Mouse (Mus musculus): ENCODE results near the gene Tnfrsf14.

Tnfrsf14 gene

DNA sequence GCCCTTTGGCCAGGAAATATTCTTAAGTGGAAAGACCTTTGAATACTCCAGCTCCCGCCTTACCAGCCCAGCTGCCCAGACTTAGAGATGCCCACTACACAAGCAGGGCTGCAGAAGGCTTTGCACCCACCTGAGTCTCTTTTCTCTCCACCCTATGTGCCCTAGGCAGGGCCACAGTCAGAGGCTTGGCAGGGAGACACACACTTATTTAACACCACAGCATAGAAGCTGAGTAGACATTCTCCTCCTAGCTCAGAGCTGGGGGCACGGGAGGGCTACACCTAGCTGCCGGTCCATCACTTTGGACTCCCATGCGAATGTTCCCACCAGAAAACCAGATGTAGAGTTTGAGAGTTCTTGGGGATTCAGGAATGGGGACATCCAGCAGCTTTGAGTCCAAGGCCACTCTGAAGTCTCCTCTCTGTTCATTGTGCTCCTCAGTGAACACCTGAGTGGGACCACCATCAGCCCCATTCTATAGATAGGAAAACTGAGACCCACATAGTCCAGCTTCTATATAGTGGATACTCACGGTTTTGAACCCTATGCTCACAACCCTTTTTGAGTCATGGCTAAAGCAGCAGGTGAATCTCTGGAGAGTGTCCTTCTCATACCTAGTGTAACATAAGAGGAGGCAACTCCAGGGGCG lies 20.7 kb upstream of the Tnfrsf14 start:
- no peak for DNase-seq (ENCODE audit: low spot score in 2 of 2)

GRCm38 (mm10) chr4:154948066-154948939 lies 19.9 kb upstream of the Tnfrsf14 start:
- DNase-seq (ENCODE audit: low spot score in 2 of 2) = no peak

DNA sequence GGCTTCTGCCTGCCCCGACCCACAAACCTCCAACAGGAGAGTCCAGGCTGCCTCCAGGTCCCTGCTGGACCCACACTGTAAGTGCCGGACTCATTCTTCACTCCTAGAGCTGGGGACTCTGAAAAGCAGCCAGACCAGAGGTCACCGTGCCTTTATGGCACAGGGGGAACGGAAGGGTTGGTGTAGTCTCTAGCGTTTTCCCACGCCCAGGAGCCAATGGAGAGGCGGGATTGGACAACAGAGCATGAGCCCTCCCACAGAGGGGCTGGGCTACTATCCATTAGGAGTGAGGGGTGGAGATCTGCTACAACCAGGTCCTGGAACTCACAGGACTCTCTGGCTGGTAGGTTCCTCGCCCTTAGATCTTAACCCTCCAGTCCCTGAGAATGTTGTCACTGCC lies 18.0 kb upstream of the Tnfrsf14 start:
- peak; percentile 65 to 66 for DNase-seq (ENCODE audit: low spot score in 2 of 2)

DNA sequence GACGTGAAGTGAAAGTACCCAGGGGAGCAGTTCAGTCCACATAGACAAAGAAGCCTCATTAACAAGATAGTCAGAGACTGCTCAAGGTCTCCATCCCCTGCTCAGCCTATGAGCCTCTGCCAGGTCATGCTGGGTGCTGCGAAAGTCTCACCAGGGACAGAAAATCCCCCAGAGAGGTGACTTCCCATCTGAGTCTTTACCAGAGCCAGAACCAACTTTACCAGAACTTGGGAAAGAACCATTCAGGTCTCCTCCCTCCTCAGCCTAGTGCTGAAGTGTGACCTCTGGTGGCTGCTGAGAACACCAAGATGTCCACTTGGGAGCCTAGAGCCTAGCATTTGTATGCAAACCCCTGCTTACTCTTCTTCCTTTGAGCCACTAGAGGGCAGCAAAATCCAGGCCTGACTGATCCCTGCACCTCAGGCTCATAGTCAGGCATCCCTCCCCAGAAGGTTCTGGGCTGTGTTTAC lies 15.8 kb upstream of the Tnfrsf14 start:
- DNase-seq (ENCODE audit: low spot score in 2 of 2) = peak; percentile 83 to 84

GRCm38 (mm10) chr4:154943323-154944039 lies 15.1 kb upstream of the Tnfrsf14 start:
- no peak for DNase-seq (ENCODE audit: low spot score in 2 of 2)

- no peak for DNase-seq (ENCODE audit: low spot score in 2 of 2)
Observed at GRCm38 (mm10) chr4:154942632-154943322, 14.4 kb upstream of the Tnfrsf14 start.

DNA sequence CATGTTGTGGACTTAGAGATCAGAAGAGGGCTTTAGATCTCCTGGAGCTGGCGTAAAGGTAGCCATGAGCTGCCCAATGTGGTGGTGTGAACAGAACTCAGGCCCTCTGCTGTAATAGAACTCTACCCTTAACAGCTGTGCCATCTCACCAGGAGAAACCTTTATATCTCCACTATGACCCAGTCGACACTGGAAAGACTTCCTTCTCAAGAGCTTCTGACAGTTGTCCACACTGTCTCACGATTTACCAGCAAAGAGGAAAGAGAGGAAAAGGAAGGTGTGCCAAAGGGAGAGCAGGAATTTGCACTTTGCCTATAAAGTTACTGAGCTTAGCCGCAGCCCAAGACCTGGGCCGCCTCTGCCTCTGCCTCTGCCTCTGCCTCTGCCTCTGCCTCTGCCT lies 13.5 kb upstream of the Tnfrsf14 start:
- DNase-seq (ENCODE audit: low spot score in 2 of 2) = no peak

DNA sequence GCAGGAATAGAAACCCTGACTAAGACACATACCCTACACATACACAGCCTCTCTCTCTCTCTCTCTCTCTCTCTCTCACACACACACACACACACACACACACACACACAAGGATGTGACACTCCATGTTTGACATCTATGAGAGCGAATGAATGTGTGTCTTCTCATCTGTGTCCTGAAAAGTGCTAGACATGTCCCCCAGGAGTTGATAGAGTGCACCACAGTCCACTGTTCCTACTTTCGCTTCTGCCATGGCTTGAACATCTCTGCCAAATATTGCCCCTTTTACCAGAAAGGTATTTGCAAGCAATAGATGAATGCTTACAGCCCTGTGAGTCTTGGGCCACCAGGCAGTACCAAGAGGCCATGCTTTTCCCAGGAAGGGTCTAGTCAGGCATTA lies 11.8 kb upstream of the Tnfrsf14 start:
- no peak for DNase-seq (ENCODE audit: low spot score in 2 of 2)

DNA sequence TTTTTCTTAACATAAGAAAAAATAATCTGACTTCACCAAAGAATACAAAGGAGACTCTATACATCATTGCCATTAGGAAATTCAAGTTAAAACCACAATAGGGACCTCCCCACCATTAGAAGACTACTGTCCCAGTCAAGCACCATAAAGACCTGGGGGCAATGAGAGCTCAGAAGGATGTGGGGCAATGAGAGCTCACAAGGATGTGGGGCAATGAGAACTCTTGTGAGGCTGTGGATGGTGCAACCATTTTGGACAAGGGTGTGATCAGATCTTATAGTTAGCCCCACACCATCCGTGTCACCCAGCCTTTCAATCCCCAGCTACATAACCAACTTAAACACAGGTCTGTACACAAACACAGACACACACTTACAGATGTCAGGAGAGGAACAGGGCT lies 9.4 kb upstream of the Tnfrsf14 start:
- DNase-seq (ENCODE audit: low spot score in 2 of 2) = no peak

DNA sequence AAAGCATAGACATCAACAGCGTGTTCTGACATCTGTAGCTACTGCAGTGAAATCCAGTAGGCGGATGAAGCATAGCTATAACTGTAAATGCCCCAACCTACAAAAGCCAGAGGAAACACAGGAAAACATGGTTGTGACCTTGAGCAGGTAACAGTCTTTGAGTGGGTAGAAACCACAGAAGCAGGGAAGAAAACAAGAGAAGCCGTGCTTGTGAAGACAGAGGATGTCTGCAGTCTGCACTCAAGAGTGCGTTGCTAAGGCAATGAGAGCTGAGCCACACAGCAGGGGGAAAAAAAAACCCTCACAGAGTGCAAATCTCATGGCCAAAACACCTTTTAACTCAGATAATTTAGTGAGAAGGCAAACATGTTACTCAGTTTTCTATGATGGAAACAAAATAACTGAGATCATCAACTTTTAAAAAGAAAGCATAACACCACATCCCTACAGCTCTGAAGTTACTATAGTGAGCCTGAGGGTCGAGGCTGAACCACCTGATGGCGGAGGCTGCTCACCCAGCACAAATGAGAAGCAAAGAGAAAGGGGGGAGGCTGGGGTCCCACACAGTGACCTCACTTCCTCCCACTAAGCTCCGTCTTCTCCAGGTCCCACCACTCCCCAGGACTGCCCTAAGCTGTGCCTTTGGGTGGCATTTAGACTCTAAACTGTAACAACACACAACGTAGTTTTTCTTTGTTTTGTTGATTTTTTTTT lies 8.3 kb upstream of the Tnfrsf14 start:
- DNase-seq (ENCODE audit: low spot score in 2 of 2) = no peak

DNA sequence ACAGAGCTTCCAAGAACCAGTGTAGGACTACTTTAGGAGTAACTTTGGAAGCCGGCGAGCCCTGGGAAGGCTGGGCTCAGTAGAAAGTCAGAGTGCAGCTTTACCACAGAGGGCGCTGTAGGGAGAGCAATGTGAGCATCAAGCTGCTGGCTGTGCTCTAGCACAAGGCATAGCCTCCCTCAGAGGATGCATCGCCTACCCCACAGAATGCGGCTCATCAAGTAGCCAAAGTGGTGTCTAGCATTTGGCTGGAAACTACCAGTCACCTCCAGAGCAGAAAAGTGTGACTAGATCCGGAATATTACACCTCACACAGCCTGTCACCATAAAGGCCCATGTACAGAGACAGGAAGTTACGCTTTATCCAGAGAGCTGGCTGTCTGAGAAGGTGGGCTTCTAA lies 7.4 kb upstream of the Tnfrsf14 start:
- no peak for DNase-seq (ENCODE audit: low spot score in 2 of 2)

DNA sequence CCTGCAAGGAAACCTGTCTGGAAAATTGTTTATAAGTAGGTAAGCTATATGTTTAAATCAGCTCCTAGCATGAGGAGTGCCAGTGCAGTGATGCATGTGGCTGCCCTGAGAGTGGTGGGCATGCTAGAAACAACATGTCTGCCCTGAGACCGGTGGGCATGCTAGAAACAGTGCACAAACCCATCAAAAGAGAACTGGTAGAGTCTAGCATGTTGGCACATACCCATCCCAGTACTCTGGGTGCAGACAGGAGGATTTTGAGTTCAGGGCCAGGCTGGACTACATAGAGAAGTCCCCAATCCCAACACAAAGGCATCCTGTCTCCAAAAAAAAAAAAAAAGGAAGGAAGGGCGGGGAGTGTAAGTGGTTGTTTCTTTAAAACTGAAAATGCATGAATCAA lies 6.4 kb upstream of the Tnfrsf14 start:
- DNase-seq (ENCODE audit: low spot score in 2 of 2) = no peak

DNA sequence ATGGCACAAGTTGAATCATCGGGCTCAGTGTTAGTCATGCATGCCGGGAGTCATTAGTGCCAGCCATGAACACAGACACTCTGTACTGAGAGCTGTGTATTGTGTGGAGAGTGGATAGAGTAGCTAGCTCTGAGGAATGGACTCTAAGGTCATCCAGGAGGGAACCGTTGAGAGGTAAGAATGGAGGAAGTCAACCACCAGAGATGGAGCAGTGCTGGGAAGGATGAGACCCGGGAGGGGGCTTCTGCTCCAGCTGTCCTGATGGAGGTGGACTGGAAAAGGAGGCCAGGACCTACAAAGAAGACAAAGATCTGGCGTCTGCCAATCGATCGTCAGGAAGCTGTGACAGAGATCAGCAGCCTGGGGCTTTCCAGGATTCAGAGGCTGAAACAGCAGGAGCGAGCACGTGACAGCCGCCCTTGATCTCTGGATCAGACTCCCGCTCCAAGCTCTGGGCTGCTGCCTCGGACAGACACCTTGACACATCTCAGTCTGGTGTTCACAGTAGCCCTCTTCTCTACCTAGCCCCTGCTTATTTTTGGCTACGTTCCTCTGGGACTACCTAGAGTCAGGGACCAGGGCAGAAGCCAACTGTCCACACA lies 5.0 kb upstream of the Tnfrsf14 start:
- DNase-seq (ENCODE audit: low spot score in 2 of 2) = no peak

- peak; percentile 43 to 56 for DNase-seq (ENCODE audit: low spot score in 2 of 2)
Observed at GRCm38 (mm10) chr4:154929088-154929660, 811 bp upstream of the Tnfrsf14 start.

DNA sequence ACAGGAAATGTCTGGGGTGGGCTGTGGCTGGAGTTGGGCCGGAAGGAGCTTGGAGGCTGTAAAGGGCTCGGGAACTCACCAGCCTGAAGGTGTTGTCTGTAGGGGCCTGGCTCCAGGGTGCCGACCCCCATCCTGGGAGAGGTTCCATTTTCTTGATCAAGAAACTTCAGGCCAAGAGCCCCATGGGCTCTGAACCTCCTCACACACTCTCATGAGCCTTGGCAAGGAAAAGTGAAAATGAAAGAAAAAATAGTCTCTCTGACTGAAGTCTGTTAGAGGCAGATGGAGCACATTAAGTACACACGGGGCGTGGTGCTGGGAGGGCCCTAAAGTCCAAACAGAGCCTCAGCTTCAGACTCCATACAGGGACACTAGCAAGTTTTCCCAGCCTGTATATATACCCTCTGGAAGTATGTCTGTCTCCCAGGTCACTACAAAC lies 445 bp downstream of the Tnfrsf14 start:
- DNase-seq (ENCODE audit: low spot score in 2 of 2) = peak; percentile 72 to 77

DNA sequence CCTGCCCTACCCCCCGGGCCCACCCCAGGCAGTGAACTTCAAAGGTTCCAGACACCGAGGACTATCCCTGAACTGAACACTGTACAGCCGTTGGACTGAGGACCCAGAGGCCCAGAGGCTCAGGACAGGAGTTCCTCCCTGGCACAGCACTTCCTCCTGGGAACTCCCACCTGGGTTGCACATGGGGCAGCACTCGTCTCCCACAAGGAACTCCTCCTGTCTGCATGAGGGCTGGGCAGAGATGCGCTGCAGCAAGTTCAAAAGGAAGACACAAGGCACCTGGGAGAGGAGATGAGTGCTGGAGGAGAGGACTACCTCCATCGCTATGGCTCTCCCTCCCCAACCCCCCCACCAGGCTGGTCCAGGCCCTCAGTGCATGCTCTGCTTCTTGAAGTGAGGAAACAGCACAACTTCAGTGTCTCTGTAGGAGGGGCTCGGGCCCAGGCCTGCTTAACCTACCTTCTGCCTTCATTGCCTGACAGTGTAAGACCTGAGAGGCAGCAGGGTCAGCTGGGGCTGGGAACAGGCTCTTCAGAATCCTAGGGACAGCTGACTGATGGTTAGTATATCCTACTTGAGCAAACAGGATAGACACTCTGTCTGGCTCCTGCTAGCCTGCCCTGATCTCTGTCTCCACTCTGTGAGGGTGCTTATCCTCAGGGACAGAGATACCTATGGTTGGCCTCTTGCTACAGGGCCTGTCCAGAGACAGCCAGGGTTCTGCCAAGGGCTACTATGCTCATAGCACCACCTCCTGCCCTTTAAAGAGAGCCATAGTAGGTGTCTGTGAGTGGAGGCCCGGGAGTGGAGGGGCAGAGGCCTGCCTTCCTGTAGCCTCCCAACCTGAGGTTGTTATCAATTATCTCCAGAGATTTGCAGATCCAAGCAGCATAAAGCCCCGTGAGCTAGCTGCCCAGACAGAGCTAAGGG lies 1.1 kb downstream of the Tnfrsf14 start:
- DNase-seq (ENCODE audit: low spot score in 2 of 2) = no peak

DNA sequence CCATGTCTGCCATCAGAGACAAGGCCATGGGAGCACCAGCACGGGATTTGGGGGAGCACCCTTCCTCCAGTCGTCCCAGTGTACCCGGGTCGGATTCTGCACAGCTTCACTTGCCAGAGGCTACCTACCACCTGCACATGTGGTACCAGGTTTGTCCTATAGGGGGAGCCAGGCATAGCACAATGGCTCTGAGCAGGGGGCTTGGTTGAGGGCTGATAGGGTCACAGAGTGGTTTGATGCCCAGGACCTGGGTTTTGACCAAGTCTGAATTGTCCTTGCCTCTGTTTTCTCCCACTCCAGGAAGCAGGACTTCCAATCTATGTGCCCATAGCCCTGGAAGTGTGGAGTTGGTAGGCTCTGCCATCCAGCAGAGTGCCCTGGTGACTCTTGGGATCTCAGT lies 3.0 kb downstream of the Tnfrsf14 start:
- DNase-seq (ENCODE audit: low spot score in 2 of 2) = no peak

GRCm38 (mm10) chr4:154922931-154923330 lies 5.4 kb downstream of the Tnfrsf14 start:
- DNase-seq (ENCODE audit: low spot score in 2 of 2) = no peak

DNA sequence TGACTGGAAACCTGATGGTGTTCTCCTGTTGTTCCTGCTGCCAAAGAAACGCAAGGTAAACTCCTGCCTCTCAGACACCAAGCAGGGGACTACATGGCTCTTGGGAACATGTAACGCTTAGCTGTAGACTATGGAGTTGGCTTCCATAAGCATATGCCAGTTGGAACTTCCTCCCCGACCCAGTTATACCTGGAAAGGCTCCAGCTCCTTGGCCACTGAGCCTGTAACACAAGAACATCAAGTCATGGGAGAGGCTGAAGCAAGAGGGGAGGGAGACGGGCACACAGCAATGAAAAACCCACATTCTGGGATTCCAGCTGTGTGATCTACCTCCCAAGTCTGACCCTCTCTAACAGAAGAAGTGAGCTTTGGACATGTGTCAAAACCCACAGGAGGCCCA lies 6.1 kb downstream of the Tnfrsf14 start:
- no peak for DNase-seq (ENCODE audit: low spot score in 2 of 2)
